Mouse (Mus musculus) testis, postnatal 10 days (tissue): ENCODE measurements around the gene 6430628N08Rik.

Experiments
- DNase-seq: peaks from one replicate; pipeline ENCODE4 v3.0.0; 2021; ENCODE audit warnings: low spot score

6430628N08Rik gene

DNA sequence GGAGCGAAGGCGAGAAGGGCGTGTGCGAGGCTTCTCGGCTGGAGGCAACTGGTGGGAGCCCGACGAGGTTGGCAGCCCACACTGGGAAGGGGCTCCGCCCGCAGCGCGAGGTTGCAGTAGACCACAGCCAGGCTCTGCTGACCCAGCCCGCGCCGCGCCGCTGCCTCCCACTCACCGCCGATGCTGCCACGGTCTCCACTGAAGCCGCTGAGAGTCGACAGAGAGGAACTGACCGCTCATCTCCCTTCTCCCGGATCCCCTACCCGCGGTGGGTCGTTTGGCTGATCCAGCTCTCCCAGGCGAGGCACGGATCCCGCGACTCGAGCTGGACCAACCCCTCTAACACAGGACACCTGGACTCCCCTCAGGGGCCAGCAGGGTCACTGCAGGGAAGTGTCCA is at the start of gene 6430628N08Rik:
Gene 6430628N08Rik (plus strand): TSS at position 113 of the 400 bp plus-strand sequence.
- DNase-seq: no peak

DNA sequence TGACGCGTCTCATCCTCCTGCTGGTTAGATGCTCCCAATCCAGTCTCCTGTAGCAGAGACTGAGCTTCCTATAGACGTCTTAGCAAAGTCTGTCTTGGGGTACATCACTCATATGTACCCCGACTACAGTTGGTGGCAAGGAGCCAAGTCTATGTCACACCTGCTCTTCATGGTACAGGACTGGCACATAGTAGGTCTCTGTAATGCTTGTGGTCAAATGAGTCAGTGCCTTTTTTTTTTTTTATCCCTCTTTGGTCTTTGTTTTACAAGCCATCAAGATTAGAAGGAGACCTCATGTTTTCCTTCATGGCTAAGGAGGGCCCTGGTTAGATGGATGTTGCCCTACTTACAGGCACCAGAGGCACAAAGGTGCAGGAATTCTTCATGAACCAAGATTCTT is 49.6 kb upstream of the 6430628N08Rik start:
- no peak for DNase-seq

DNA sequence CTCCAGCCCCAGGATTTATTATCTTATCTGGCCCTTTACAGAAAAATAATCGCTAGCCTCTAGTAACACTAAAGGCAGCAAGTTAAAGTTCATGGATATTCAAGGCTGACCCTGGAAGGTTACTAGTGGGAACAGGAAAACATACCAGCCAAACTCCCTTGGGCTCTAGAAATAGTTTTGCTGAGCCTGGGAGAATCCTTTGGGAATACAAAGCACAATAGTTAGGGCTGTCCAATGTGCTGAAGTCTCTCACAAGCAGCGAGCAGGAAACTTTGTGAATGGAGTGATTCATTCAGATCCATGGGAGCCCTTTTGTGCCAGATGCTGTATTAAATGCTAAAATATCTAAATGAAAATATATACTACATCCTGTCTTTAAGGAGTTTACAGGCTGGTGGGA is 43.8 kb upstream of the 6430628N08Rik start:
- no peak for DNase-seq

DNA sequence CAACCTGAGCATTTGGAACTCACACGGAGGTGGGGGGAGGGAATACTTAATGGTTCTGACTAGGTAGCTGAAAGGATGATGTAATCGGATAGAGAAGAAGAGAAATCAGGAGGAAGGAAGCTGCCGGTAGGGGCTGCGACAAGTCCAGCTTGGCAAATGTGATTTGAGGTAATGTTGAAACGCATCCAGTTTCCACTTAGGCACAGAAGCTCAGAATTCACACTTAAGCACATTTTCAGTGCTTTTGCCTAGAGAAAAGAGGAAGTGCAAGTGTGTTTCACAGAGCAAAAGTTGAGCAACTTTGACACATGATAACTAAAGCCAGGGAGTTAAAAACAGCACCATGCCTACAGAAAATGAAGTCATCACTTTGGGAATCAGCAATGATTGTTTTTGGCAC is 43.1 kb upstream of the 6430628N08Rik start:
- DNase-seq: no peak

DNA sequence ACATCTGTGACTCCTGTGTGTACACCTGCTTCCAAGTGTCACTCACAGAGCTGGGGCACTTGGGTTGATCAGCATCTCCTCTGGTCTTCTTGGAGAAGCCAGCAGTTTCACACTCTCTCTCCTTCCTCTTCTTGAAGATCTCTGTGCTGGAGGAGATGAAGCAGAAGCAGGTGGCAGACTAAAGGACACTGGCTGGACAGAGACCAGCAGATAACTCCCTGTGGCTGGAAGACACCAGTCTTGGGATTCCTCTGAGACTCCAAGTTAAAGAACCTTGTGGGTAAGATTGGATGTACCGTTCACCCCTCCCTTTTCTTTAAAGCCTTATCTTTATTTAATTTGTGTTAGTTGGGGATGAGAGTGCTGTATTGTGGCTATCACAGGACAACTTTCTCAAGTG is 42.4 kb upstream of the 6430628N08Rik start:
- DNase-seq: no peak

DNA sequence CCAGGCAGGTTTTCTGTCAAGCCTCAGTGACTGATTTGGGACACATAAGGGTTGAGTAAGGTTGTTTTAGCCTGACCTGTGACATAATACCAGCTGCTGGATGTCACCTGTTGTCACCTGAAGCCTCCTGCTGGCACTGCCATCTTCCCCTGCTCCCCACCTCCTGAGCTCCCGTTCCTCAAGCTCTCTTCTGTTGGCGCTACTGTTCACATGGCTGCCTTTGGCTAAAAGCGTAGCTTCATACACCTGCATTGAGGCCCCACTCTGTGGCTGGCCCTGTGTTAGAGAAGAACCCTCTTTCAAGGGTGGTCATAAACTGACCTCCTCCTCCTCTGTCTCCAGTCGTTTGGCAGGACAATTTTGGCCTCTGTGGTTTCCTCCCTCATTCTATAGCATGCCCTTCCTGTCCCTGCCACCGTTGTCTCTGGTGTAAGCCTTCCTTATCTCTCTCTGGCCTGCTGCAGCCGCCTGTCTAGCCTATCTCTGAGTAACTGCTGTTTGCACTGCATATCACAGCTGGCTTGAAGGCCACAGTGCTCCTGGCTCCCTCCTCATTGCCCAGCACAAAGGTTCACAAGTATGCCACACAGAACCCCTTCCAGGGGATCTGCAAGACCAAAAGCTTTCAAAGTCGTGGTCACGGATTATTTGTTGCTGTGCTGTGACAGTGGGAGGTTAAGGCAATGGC is 41.3 kb upstream of the 6430628N08Rik start:
- DNase-seq: no peak

DNA sequence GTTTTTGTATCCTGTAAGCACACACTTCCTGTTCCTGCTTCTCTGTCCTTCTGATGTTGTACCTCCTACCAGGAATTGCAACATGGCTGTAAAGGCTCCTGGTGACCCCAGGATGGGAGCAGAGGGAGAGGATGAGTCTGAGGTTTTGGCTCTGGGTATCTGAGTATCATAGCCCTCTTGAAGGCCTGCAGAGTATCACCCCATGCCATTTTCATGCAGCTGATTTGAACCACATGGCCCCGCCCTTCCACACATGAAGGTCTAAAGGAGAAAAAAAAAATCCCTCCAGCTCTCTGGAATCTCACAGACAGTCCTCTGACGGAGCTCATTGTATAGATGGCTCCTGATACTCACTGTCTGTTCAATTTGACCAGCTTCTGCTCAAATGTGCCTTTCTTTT is 40.4 kb upstream of the 6430628N08Rik start:
- no peak for DNase-seq

DNA sequence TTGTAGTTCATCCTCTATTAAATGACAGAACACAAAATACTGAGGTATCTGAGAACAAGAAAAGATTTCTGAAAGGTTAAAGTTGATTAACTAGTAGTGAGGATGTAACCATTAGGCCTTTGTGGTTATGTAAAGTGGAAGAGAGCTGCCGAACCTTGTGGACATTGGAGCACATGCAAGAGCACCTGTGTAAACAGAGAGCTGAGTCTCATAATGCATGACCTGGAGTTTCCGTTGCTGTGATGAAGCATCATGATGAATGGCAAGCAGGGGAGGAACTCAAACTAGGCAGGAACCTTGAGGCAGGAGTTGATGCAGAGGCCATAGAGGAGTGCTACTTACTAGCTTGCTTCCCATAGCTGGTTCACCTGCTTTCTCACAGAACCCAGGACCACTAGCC is 39.8 kb upstream of the 6430628N08Rik start:
- no peak for DNase-seq

DNA sequence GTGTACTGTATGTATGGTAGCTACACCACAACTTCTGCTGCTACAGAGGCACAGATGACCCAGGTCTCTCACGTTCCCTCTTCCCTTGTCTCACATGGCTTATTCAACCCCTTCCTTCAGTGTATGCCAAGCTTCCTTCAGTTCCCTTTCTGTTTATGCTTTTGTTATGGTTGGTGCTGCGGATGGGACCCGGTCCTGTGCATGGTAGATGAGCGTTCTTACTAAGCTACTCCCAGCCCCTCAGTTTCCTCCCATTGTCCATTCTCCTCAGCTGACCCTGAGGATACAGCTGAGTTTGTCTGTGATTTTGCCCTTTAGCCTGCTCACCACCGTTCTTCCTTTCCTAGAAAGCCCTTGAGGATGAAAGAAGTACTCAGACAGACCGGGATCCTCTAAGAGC is 38.9 kb upstream of the 6430628N08Rik start:
- DNase-seq: no peak

DNA sequence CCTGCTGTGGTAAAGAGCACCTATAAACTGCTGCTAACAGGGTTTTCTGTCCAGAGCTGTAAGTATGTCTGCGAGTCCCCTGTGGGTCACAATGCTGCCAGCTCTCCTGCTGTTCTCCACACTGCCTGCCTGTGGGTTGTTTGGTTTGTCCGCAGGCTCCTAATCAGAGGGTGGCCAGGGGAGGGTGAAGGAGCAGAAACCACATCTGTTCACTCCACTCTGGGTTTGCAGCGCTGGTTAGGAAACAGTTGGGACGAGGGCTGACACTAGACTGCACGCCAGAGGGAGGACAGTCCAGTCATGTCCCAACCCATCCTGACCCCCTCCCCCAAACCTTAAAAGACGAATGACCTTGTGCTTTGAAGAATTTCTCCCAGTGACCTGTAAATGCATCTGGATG is 35.4 kb upstream of the 6430628N08Rik start:
- no peak for DNase-seq

DNA sequence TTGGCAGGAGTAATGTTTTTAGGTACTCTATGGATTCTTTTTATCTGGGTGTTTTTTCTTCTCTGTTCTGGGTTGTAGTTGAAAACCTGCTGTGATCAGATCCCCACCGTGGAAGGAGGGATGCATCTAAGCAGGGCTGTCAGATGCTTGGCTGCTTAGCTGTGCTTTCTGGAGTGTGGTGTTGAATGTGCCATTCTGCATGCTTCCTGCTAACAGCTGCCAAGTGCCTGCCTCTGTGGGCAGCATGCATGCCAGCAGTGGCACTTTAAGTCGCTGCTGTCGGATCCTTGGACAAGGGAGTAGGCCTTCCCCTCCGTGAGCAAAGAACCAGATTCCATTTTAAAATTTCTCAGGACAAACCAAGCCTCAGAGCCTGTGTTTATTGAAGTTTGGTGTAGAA is 34.9 kb upstream of the 6430628N08Rik start:
- no peak for DNase-seq

DNA sequence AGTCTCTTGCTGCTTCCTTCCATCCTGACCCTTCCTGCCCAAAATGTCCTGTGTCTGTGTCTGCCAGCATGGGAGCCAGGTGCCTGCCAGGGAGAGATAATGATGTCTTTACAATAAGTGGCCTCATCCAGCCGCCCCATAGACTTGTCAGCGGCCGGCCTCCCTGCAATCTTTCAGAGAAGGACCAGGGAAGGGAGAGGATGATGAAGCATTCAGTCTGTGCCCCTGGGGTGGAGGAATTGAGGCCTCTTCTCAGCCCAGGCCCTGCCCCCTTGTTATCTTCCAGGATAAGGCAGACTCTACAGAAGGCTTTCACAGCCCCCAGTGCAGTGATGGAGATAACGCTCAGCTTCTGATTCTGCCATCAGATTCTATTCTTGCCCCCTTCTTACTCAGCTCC is 34.2 kb upstream of the 6430628N08Rik start:
- DNase-seq: no peak

DNA sequence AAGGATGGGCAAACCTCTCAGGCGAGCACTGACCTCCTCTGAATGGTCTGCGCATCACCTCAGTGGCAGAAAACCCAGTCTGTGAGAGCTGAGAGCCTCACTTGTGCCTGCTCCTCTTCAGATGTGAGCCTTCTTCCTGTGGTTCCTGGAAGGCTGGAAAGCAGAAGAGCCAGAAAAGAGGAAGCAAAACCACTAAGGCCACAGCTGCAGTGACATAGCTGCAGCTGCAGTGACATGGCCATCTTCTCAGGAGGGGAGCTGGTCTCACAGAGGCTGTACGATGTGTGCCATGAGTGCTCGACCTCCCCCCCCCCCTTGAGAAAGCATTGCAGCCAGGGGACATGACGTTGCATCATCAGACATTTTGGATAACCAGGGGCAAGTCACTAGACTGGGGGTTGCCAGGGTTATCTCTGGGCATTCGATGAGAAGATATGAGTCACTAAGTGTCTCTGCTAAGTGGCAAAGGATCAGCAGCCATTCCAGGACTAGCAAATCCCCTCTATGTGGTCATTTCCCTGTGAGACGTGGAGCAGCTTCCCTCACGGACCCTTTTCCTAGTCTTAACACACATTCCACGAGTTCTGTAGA is 33.1 kb upstream of the 6430628N08Rik start:
- no peak for DNase-seq

DNA sequence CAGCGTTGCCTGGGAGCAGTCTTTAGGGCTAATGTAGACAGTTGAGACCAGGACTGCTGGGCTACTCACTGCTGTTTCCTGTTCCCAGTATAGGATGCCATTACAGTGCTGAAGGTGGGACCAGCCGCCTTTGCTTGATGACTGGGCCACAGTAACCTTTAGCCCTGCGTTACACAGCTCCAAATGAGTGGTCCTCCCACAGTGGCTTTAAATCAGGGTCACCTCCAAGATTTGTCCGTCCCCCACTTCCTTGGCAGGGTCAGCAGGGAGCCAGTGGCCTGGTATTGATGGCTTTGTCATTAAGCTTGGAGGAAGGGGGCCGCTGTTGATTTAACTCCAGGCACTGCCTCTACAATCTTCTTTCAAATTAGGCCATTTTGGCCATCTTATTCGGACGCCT is 27.1 kb upstream of the 6430628N08Rik start:
- no peak for DNase-seq

DNA sequence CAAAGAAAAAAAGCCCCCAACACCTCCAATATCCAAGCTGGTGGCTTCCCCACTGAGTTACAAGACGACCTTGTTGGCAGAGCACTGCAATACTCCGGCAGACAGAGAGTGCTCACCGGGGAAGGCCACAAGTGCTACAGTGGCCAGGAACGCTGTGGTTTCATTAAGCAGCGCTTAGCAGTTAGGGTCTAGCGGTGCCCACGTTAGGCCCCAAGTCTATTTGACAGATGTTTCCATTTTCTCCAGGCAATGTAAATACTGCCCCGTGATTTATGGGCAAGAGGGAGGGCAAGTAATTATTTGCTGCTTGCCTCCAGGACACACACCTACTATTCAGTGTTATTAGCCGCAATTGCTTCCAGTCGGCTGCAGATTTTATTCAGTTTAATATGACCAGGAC is 26.6 kb upstream of the 6430628N08Rik start:
- DNase-seq: no peak

DNA sequence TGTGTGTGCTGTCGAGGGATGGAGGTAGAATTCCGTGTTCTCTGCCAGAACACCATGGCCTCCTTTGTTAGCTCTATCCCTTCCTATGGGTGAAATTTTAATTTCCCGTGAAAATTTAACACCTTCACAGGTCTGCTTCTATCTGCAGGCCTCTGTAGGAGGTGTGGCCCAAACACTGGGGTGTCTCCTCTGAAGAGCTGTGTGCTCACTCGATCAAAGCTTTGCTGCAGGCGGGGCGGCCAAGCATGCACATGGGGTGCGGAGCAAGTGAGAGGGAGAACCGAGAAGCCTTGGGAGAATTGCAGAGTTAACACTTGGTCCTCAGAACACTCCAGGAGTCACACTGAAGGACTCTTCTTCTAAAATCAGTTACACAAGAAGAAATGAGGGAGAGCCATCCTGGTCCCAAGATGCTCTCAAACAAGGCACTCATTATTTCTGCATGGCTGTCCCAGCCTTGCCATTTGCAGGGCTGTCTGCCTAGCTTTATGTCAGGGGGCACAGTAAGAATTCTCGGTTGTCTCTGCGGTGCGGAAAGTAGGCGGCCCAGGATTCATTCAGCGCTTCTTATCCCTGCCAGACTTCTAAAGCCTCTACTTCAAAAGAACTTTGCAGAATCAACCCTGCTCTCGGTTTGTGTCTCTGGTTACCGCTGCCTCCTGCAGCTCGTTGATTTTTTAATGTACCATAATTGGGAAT is 20.8 kb upstream of the 6430628N08Rik start:
- no peak for DNase-seq

DNA sequence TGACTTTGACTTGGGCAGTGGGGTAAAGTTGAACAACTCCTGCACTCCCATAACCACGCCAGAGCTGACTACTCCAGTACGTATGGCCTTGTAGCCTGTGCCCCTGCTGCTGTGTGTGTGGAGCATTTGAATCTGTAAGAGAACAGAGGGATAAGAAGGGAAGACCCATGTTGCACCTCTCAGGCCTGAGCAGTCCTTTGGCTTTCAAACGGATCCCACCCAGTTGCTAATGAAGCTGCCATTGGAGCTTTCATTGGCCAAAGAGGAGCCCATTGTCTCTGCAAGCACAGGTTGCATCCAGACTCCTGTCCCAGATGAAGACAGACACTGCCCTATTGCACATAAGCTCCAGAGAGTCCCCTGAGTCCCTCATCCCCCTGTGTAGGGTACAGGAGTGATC is 17.2 kb upstream of the 6430628N08Rik start:
- DNase-seq: no peak

DNA sequence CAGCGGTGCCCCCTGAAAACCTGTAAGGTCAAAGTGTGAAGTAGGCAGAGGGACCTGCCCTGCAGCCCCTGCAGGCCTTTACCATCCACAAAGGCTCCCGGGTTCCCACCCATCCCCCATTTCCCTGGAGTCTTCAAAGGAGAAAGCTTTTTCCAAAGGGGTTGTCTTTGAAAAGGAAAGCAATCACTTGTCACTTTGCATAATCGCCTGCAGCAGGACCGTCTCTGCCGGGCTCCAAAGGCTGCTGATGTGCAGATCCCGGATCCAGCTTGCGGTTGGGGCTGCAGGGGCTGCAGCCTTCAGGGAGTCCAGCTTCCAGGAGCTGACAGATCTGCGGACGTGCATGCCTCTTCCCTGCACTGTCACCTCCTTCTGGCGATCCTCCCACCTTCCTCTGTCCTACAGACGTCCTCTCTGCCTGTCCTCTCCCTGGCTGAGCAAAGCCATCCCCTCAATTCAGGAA is 12.2 kb upstream of the 6430628N08Rik start:
- no peak for DNase-seq

DNA sequence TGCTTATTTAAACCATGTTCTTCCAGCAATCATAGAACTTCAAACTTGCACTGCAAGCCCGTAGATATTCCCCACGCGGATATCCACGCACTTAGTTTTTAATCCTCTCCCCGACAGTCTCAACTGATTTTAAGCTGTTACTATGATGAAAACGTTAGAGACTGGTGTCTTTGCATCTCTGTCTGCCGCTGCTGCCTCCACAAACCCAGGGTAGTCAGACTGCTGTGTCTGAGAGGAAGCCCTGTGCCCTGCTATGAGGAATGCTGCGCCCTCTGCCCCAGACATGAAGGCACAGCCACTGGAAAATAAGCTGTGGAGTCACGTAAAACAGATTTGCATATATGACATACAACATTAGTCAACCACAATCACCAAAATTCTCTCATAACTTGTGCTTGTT is 11.6 kb upstream of the 6430628N08Rik start:
- DNase-seq: no peak

DNA sequence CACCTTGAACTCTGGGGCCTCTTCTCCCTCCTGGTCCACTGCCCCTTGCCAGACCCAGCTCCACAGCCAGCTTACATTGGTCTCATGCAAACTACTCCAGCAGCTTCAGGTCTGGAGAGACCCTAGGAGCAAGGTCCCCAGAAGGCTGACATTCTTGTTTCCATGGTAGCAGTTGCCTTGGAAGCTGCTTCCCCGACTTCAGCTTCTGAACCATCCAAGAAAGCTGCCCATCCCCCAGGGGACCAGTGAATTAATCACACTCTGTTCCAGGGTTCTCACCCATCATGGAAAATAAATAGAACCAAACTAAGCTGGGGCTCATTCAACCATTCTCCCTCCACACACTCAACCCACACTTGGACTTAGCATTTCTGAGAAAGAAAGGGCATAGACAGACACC is 9.3 kb upstream of the 6430628N08Rik start:
- no peak for DNase-seq

DNA sequence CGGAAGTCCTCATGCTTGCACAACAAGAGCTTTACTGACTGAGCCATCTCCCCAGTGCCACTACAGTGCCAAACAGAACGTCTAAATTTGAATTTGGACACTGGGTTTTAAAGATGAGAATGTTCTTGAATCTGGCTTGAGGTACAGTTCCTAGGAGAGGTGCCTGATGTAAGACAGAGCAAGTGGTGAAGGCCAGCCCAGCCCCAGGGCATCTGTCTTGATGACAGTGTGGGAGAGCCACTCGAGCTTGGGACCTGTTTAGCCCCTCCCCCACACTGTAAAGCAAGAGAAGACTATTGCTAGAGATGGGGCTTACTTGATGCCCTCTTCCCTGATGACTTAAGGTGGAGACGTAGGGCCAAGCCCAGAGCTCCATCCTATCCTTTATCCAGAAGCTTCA is 8.3 kb upstream of the 6430628N08Rik start:
- DNase-seq: no peak

DNA sequence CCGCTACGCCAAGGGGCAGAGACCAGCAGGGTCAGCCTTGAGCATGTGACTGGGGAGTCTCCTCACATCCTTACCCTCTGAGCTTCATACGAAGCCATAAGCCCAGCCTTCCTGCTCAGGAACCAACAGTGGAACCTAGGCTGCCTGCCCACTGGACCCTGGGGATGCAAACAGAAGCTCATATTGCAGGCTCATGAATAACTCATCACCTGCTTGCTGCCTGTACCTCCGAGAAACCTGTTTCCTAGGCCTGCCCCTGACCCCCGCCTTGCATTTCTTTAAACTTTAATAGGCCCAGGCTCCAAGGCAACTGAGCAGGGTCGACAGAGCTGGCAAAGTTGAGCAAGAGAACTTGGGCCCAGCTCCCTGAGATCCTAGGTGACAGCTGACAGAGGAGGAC is 6.4 kb upstream of the 6430628N08Rik start, which contains the start of gene Kncn:
Gene Kncn (plus strand): TSS at position 379 of the 400 bp plus-strand sequence.
- DNase-seq: no peak

DNA sequence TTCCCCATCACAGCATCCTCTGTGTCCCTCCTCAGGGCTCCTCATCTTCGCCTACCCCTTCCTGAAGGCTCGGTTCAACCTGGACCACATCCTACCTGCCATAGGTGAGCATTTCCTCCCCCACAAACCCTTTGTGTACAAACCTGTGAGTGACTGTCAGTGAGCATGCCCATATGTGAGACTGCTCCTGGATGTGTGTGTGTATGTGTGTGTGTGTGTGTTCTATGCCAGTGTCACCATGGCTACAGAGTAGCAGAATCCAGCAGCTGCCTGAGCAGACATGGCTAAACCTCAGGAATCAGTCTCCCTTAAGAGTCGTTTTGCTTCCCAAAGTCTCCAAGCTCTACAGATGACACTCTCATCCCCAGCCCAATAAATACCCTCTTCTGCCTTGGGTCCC is 4.6 kb upstream of the 6430628N08Rik start:
- DNase-seq: no peak
